Mouse (Mus musculus): Measurements from ENCODE around the gene Dzip1l.
A peak's percentile ranks its signal among the peaks of the same experiment; 100 is the strongest.

Gene Dzip1l

GRCm38 (mm10) chr9:99661606-99662166, 32.4 kb downstream of the Dzip1l start:
- no peak for DNase-seq

GRCm38 (mm10) chr9:99662406-99662805, 33.1 kb downstream of the Dzip1l start:
- DNase-seq, result peak; percentile 28

- no peak for DNase-seq
Observed at GRCm38 (mm10) chr9:99662887-99663286, 33.6 kb downstream of the Dzip1l start.

- no peak for DNase-seq
Observed at GRCm38 (mm10) chr9:99667596-99667995, 38.3 kb downstream of the Dzip1l start.

GRCm38 (mm10) chr9:99671603-99672002, 42.3 kb downstream of the Dzip1l start:
- no peak for DNase-seq

- no peak for DNase-seq
Observed at GRCm38 (mm10) chr9:99675714-99676113, 46.4 kb downstream of the Dzip1l start.

- DNase-seq, result no peak
Observed at GRCm38 (mm10) chr9:99681980-99682570, 52.8 kb downstream of the Dzip1l start.

GRCm38 (mm10) chr9:99685061-99685521, 55.8 kb downstream of the Dzip1l start:
- DNase-seq, result no peak

GRCm38 (mm10) chr9:99685536-99686231, 56.4 kb downstream of the Dzip1l start:
- no peak for DNase-seq

GRCm38 (mm10) chr9:99689796-99690195, 60.5 kb downstream of the Dzip1l start:
- no peak for DNase-seq

GRCm38 (mm10) chr9:99690386-99690785, 61.1 kb downstream of the Dzip1l start:
- DNase-seq, result no peak

- no peak for DNase-seq
Observed at GRCm38 (mm10) chr9:99694961-99695360, 65.7 kb downstream of the Dzip1l start.

GRCm38 (mm10) chr9:99699752-99700389, 70.6 kb downstream of the Dzip1l start:
- DNase-seq, result no peak

- no peak for DNase-seq
Observed at GRCm38 (mm10) chr9:99701187-99701586, 71.9 kb downstream of the Dzip1l start.

- no peak for DNase-seq
Observed at GRCm38 (mm10) chr9:99702215-99702614, 72.9 kb downstream of the Dzip1l start.

GRCm38 (mm10) chr9:99703711-99704110, 74.4 kb downstream of the Dzip1l start:
- no peak for DNase-seq

- DNase-seq, result no peak
Observed at GRCm38 (mm10) chr9:99706264-99706663, 77.0 kb downstream of the Dzip1l start.

- DNase-seq, result no peak
Observed at GRCm38 (mm10) chr9:99707425-99708126, 78.3 kb downstream of the Dzip1l start.

- DNase-seq, result no peak
Observed at GRCm38 (mm10) chr9:99709588-99710248, 80.4 kb downstream of the Dzip1l start.

- no peak for DNase-seq
Observed at GRCm38 (mm10) chr9:99710297-99710696, 81.0 kb downstream of the Dzip1l start.

- DNase-seq, result no peak
Observed at GRCm38 (mm10) chr9:99717134-99717533, 87.8 kb downstream of the Dzip1l start, which contains the start of gene Cldn18. Cldn18 (minus strand) TSS chr9:99717267.
